Mouse (Mus musculus): ENCODE results near the gene Rnf123.

DNA sequence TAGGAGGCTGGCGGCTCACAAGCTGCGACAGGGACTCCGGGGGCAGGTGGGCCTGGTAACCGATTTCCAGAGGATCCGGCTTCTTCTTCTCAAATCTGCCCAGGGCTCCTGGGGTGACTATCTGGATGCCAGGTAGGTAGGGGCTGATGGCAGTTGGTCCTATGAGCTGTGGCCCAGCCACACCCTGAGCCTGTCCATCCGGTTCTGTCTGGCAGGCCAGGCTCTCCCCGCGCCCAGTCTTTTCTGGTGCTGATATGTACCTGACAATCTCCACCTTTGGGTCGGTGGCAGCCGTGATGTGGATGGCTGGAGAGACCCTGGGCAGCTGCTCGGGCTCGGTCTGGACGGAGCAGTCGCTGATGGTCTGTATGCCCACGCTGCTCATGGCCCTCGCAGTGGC is 27.0 kb upstream of the Rnf123 start:
- TF ChIP-seq CTCF (IDR thresholded peaks at IDR 0.05; ENCODE audit: insufficient read depth, low read depth, low read length) (no peak), POLR2A (IDR thresholded peaks at IDR 0.05; ENCODE audit: insufficient read depth, low read depth, low read length) (no peak)

All from olfactory bulb, adult 2 months (tissue).